Mouse (Mus musculus) frontal cortex, postnatal 36 days (tissue): Measurements from ENCODE around the gene Spz1.
"Not testable (repeated sequence)": the region's sequence is repeated elsewhere in the genome, so short reads cannot be mapped to it uniquely, and the experiment has no call there.

Experiments used
- DNase-seq, 2 experiments: peaks; one replicate each; pipeline ENCODE4 v3.0.0; 2022; ENCODE audit warnings: low spot score in 2 of 2

Gene Spz1

DNA sequence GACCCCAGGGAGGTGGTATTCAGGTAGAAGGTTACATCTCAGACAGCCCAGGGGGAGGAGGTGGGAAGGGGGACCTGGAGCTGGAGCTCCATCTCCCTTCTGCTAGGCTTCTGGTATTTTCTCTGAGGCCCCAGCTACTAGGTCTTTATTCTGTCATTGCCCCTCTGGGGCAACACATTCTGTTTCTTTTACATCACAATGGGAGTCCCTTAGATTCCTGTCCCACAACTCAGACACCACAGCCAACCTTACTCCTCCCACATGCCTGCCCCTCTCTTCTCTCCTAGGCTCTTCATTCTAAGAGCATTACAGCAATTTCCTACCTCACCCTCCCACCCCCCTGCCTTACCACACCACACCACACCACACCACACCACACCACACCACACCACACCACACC lies at the start of gene Spz1:
TSS of gene Spz1 (minus strand) at position 101 of the 400 bp plus-strand sequence.
- DNase-seq: no peak

- DNase-seq: no peak
Measured at GRCm38 (mm10) chr13:92616459-92616858, 40.5 kb upstream of the Spz1 start.

DNA sequence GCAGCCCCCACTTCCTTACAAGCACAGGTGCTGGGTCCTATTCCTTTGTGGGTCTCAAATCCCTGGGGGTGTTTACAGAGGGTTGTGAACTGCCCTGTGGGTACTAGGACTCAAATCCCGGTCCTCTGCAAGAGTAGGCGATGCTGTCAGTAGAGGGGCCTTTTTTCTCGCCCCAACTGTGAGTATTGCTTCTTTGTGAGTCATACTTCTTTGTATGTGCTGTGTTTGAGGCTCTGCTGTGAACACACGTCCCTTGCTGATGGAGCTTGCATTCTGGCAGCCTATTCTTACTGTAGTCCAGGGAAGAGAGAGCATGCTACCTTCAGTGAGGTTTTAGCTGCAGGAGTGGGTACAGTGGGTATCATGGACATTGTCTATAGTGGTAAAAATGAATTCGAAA lies 39.2 kb upstream of the Spz1 start:
- no peak for DNase-seq

- DNase-seq: no peak
Measured at GRCm38 (mm10) chr13:92613094-92613493, 37.1 kb upstream of the Spz1 start.

DNA sequence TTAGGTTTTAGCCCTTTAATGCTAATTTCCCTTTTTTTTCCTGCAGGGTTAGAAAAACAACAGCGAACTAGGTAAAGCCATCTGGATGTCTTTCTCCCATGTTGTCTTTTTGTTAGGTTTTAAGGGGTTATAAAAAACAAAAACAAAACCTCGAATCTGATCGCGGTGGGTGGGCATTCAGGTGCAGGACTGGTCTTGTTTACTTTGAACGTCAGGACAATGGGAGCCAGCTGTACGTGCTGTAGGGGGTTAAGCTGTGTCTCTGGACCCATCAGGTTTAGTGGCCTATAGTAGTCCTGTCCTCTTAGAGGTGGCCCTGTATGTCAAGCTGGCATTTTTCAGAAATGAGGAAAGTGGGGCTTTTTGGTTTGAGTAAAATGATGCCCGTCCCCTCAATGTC lies 35.9 kb upstream of the Spz1 start:
- no peak for DNase-seq

- peak in 1 of 2 experiments; percentile 49 for DNase-seq
Measured at GRCm38 (mm10) chr13:92611254-92611784, 35.3 kb upstream of the Spz1 start.

DNA sequence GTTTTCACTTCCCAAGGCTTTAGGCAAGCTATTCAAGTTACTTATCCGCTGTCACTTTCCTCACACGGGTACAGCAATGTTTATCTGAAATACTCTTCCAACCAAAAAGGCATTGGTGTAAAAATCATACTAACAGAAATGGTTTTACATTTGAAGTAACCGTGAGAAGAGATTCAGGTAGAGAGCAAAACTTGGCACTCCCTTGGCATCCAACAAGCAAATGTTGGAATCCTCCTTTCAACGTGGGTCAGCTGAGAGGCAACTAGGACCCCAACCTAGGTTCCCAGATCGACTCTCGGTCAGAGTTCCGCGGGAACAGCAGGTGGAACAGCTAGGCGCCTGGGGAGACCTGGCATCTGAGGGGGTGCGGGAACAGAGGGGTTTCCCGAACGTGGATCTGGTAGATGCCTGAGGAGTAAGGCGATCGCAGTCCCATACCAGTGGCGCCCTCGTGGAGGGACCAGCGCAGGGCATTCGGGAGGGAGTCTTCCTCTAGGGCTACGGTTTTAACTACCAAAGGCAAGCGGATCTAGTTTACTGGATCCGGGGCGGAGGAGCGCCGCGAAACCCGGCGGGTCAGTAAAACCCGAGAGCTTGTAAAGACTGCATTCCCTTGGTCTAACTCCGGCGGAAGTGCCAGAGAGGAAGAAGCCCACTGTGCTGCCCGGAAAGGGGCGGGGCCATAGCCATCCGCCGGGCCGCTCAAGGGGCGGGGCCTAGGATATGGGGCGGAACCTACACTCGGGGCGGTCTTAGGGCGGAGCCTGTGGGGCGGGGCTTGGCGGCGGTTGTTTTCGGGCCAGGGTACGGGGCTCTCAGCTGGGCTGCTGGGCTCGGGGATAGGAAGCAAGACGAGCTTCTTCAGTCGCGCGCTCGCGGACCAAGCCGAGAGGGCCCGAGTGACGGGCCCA lies 34.6 kb upstream of the Spz1 start, which contains the start of gene Serinc5:
TSS of gene Serinc5 (plus strand) at position 781 of the 911 bp plus-strand sequence.
- DNase-seq: peak; percentile 95

DNA sequence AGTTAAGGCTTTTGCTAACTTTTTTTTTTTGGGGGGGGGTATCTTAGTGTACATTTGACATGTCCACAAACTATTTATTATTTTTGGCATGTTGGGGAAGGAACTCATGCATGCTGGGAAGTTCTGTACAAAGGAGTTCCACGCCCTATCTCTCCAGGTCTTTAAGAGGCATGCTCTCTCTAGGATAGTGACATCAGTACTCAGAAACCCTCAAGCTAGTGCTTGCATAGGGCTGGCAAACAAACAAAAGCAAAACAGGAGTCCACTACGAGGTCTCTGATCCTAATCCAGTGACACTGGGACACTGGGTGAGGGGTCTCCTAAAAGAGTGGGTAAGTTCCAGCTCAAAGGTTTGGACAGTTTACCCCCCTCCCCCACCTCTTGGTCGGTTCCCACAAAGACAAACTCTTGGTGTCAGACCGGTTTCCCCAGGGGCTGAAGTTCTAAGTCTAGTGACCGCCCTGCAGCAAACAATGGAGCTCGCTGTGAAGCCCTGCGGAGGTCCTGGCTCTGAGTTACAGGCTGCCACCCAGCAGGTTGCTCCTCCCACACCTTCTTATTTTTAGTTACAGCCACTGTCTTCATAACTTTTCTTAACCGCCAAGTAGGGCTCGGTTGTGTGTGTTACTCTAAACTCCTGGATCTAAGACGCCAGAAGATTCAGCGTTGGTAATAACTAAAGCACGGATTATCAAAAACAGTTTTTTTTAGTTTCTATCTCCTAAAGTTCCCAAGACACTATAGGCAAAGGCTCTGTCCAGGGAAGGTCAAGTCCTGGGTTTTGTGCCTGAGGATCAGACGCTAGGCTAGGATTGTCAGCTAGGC lies 33.7 kb upstream of the Spz1 start:
- DNase-seq: no peak

GRCm38 (mm10) chr13:92605306-92605705 lies 29.3 kb upstream of the Spz1 start:
- not testable (repeated sequence) for DNase-seq

DNA sequence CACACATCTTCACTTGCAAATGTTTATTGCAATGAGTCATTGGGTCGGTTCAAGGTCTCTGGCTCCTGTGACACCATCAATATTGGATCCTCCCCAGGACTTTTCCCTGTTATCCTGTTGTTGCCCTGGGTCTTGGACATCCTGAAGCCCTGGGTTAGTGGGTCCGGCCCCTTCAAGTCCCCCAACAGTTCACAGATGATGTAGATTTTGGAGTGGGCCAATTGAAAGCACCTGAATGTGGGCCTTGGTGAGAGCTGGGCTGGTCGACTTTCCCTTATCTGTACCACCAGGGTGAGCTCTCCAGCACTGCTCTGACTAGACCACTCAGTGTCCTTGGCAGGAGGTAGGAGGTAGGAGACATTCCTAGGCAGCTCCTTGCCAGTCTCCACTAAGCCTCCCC lies 19.5 kb upstream of the Spz1 start:
- DNase-seq: no peak

- no peak for DNase-seq
Measured at GRCm38 (mm10) chr13:92594907-92595306, 18.9 kb upstream of the Spz1 start.

- no peak for DNase-seq
Measured at GRCm38 (mm10) chr13:92594481-92594880, 18.5 kb upstream of the Spz1 start.

GRCm38 (mm10) chr13:92593731-92594396 lies 17.9 kb upstream of the Spz1 start:
- no peak for DNase-seq

DNA sequence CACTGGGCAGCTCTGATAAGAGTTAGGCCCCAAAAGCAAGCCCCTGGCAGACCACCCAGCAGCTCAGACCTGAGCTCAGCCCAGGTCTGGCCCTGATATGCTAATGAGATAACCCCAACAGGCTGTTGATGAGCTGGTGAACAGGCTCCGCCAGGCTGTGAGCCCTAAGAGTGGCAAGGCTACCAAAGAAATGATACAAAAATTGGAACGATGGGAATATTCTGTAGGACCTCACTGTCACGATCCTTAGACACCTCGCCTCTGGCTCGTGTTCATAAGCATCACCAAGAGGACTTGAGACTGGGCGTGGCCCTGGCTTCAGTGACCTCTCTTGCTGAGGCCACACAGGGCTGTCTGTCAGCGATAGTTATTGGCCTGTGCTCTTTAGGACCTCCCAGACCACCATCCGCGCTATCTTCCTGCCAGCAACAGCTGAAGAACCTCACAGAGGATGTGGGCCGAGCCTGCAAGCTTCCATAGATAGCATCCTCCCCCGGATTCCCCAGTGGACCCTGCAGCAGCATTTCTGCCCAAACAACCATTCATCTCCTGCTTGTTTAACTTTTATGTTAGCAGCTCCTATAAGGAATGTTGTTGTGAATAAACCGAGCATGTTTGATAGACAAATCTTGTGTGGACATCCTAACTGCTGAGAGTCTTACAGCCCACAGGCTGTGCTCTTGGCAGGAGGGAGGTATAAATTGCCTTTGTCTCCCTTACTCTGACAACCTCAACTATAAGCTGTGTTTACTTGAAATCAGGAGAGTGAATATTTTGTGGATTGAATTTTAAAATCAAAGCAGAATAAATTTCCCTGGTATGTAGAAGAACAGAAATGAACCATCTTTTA lies 17.0 kb upstream of the Spz1 start:
- DNase-seq: peak; percentile 18 to 58

- DNase-seq: no peak
Measured at GRCm38 (mm10) chr13:92592268-92592785, 16.4 kb upstream of the Spz1 start.

DNA sequence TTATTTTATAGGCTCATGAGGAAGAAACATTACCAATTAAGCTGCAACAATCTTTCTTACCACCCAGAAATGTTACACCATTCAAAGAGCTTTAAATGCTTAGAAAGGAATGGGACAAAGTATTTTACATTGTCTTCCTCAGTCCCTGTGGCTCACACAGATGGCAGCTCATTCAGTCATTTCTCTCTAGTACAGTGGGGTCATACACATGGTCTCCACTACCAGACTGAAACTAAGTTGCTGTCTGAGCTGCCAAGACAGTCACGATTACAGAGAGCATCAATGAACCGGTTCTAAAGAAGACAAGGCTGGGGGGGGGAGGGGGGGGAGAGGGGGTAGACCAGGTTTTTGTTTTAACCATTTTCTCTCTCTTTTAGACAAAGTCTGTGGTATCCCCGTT lies 15.3 kb upstream of the Spz1 start:
- DNase-seq: no peak

GRCm38 (mm10) chr13:92589255-92589654 lies 13.3 kb upstream of the Spz1 start:
- DNase-seq: no peak

GRCm38 (mm10) chr13:92588704-92589103 lies 12.7 kb upstream of the Spz1 start:
- DNase-seq: no peak

- no peak for DNase-seq
Measured at GRCm38 (mm10) chr13:92584094-92584717, 8.2 kb upstream of the Spz1 start.
